Mouse (Mus musculus): ENCODE measurements around the gene Grk1. TPM values are rescaled to one million over a fixed set of nuclear protein-coding genes. Genes with fewer than 3 reads are reported as not detected.

The Grk1 gene
- polyA plus RNA-seq, 1 experiment from 2014 or later = not detected

Other genes starting within 250 kb of the Grk1 start
- gene Lamp1, start 245.9 kb upstream of the Grk1 start, polyA plus RNA-seq (2015; fragmentation: Nextera tagmentation; extraction: Ambion mirVana) = 285 and 316 TPM in 2 replicates
- 12.5 and 13.6 TPM in 2 replicates for gene Grtp1, start 204.5 kb upstream of the Grk1 start, polyA plus RNA-seq (2015; fragmentation: Nextera tagmentation; extraction: Ambion mirVana)
- gene Adprhl1, start 150.9 kb upstream of the Grk1 start, polyA plus RNA-seq (2015; fragmentation: Nextera tagmentation; extraction: Ambion mirVana) = 188 and 216 TPM in 2 replicates
- gene Dcun1d2, start 117.0 kb upstream of the Grk1 start, polyA plus RNA-seq (2015; fragmentation: Nextera tagmentation; extraction: Ambion mirVana) = 24.5 and 28.3 TPM in 2 replicates
- 26.1 and 33.6 TPM in 2 replicates for gene Tmco3, start 116.9 kb upstream of the Grk1 start, polyA plus RNA-seq (2015; fragmentation: Nextera tagmentation; extraction: Ambion mirVana)
- gene Tfdp1, start 66.3 kb upstream of the Grk1 start, polyA plus RNA-seq (2015; fragmentation: Nextera tagmentation; extraction: Ambion mirVana) = 71.9 and 89.7 TPM in 2 replicates
- gene Atp4b, start 8.3 kb upstream of the Grk1 start, polyA plus RNA-seq (2015; fragmentation: Nextera tagmentation; extraction: Ambion mirVana) = not detected in 2 replicates
- 1.6 and 2.1 TPM in 2 replicates for gene Tmem255b, start 30.1 kb downstream of the Grk1 start, polyA plus RNA-seq (2015; fragmentation: Nextera tagmentation; extraction: Ambion mirVana)
- 222 and 235 TPM in 2 replicates for gene Gas6, start 89.4 kb downstream of the Grk1 start, polyA plus RNA-seq (2015; fragmentation: Nextera tagmentation; extraction: Ambion mirVana)
- gene 1700029H14Rik, start 157.4 kb downstream of the Grk1 start, polyA plus RNA-seq (2015; fragmentation: Nextera tagmentation; extraction: Ambion mirVana) = not detected in 2 replicates